Mouse (Mus musculus) adrenal gland, adult 18-20 months (tissue): ENCODE measurements around the gene Prpf4. TPM values are rescaled to one million over a fixed set of nuclear protein-coding genes. Genes with fewer than 3 reads are reported as not detected.

ENCODE experiments used
- DNase-seq, 2 experiments: peaks; one replicate each; pipeline ENCODE4 v3.0.0; 2021 to 2022; ENCODE audit warnings: low spot score in 2 of 2
- total RNA-seq, 2 experiments: library from RNA; stranded (reverse); gene quantifications; 1 replicate in 1 of 2; 2 replicates in 1 of 2; pipeline ENCODE4 v1.2.3; 2021

The Prpf4 gene
- total RNA-seq, 2 experiments from 2014 or later, result 22.8 to 27.6 TPM

DNA sequence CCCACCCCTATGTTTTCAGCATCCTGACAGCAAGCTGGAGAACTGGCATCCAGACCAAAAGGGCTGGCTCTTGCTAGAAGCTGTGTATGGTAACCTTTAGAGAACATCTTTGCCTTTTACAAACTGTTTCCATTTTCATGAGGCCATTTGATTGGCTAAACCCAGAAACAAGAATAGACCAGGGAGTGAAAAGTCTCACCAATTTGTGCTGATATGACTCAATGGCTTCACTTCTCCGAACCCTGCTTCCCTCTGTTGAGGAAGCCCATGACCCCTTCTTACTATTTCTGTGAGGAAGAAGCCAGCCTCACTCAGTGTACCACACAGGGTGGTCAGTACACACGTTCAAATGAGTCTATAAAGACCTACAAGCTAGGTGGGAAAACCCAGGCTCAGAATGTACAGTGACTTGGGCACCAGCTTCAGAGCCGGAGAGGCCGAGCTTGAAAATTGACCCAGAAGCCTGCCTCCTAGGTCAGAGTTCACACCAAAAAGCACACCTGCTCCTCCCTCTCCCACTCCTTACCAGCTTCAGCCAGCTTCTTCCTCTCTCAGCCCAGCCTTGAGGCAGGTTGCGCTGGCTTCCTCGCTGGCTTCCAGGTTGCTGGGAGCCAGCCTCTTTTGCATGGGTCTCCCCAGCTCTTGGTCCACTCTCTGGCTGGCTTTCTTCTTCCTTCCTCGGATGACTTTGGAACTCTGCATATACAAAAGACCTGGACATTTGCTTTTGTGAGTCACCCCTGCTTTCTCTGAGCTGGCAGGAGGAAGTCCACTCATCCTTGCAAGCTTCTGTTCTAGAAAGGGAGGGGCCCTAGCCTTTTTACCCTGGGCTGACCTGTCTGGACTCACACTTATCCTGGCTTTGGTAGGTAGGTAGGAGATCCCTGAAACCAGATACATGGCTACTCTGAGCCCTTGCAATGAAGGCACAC, 25.6 kb downstream of the Prpf4 start:
- no peak for DNase-seq

DNA sequence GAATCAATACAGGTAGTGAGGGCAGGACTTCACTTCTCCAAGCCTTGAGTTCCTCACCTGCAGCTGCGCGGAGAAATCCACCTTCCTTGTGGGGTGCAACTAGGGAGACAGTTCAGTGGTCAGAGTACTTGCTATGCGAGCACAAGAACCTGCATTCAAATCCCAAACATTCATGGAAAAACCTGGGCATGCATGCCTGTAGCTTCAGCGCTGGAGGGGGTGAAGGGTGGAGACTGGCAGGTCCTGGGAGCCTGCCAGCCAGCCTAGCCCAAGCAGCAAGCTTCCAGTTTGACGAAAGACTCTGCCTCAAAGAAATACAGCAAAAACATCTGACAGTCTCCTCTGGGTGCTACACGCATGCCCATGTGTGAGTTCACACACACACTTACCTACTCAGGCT, 26.5 kb downstream of the Prpf4 start, which contains the start of gene Rnf183:
TSS of gene Rnf183 (minus strand) at position 172 of the 400 bp plus-strand sequence.
- DNase-seq, result no peak

GRCm38 (mm10) chr4:62437256-62437778, 28.7 kb downstream of the Prpf4 start:
- no peak for DNase-seq

- DNase-seq, result no peak
These were observed 29.3 kb downstream of the Prpf4 start for GRCm38 (mm10) chr4:62437871-62438270.

DNA sequence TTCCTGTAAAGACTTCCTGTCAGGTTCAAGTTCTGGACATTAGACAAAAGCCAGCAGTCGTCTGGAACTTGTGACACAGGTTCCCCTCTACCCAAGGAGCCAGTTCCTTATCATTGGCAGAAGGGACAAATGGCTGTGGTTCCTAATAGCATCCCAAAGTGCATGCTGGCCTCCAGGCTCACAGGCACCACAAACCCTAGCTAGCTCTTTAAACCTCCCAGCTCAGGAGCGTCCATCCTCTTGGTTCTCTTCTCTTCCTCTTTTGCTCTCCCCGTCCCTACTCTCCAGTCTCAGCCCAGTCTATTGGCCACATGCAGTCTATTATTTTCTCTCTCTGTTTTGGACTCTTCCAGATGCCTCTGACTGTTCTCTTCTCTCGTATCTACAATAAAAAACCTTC, 31.2 kb downstream of the Prpf4 start:
- no peak for DNase-seq

GRCm38 (mm10) chr4:62440544-62440943, 31.9 kb downstream of the Prpf4 start:
- DNase-seq, result no peak

DNA sequence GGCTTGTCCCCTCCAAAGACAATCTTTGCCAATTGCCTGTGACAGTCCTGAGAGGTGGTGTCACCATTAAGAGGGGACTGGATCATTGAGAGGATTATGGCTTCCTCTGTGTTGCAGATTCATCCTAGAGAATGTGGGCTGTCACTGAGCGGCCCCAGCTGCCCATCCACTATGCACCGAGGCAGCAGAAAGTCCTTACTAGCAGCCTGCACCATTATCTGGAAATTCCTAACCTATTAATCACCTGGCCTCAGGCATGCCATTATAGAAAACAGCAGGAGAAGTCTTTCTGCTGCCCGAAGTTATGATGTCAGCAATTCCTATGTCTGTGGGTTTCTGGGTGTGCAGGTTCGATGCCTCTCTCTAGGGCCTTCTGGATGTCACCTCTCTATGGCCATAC, 32.4 kb downstream of the Prpf4 start:
- no peak for DNase-seq

- DNase-seq, result peak; percentile 15 to 33
These were observed 46.4 kb downstream of the Prpf4 start for GRCm38 (mm10) chr4:62454995-62455394.

DNA sequence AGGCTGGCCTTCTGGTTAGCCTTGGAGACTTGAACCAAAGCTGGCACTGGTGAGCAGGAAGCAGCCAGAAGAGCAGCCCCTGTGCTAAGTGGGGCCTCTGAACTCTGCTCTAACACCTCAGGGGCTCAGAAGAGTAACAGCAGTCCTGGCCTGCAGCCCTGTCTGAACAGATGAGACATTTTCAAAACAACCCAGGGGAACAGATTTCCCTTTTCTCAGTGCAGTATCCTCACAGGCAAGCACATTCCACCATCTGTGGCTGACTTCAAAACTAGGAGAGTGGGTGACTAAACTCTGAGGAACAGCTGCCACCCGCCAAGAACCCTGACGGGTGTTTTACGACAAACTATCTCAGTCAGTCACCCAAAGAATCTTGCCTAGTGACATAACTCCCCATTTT, 50.5 kb downstream of the Prpf4 start:
- no peak for DNase-seq

DNA sequence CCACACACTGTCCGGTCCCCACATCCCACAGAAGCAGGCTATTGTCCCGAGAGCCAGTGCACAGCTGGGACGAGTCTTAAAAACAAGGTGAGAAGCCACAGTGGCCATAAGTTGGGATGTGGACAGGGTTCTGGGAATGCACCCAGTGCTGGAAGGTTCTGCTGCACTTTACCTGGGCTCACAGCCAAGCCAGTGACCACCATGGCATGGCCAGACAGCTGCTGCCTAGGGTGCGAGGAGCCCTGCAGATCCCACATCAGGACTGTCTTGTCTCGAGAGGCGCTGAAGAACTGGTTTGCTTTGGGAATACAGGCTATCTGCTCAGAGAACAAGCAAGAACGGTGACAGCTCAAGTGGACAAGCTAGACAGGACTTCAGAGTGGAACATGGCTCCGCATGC, 51.8 kb downstream of the Prpf4 start:
- no peak for DNase-seq

GRCm38 (mm10) chr4:62463124-62463523, 54.5 kb downstream of the Prpf4 start:
- no peak for DNase-seq

- no peak for DNase-seq
These were observed 59.6 kb downstream of the Prpf4 start for GRCm38 (mm10) chr4:62468158-62468557.

- DNase-seq, result peak; percentile 77
These were observed 62.0 kb downstream of the Prpf4 start, which contains the start of gene Wdr31 for GRCm38 (mm10) chr4:62470598-62471051. Wdr31 (minus strand) TSS chr4:62470896.

DNA sequence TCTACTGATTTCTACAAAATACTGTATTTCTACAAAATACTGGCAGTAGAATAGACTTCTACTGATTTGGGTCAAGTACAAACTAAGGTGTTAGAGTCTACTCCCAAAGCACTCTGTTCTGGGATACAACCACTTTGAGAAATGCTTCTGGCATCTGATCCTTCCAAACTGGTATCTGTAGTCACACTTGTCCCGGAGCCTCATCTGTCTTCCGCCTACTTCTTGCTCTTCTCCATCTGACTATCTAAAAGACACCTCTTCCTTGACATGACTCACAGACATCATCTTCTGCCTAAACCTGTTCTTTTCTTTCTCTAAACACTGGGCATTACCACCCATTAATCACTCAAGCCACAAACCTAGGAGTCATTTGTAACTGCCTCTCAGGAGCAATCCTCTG, 63.5 kb downstream of the Prpf4 start:
- DNase-seq, result no peak

GRCm38 (mm10) chr4:62475131-62475530, 66.5 kb downstream of the Prpf4 start:
- no peak for DNase-seq

DNA sequence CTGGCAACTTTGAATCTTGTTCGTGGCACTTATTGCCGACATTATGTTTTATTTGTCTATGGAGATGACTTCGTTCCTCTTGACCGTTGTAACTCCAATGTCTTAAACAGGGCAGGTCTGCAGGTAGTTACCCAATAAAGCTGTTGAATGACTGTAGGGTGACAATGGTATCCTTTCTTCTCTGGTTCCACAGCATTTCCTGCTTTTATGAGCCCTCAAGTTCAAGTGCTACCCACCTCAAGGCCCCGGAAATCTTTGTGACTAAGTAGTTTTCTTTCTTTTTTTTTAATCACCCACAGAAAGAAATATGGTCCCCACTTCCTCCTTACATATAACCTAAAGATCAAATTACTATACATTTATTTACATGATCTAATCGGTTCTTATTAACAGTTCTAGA, 67.2 kb downstream of the Prpf4 start:
- DNase-seq, result no peak

Other genes with a start within 250 kb of the Prpf4 start
- gene Zfp37, start 177.8 kb upstream of the Prpf4 start, total RNA-seq, result 1 to 10 TPM; 4.7 to 4.8 TPM
- 10 to 100 TPM; 27.0 to 28.3 TPM for gene Slc31a2, start 146.2 kb upstream of the Prpf4 start, total RNA-seq
- gene Fkbp15, start 48.2 kb upstream of the Prpf4 start, total RNA-seq, result 10 to 100 TPM; 31.4 to 32.1 TPM
- gene Slc31a1, start 48.1 kb upstream of the Prpf4 start, total RNA-seq, result 10 to 100 TPM; 49.1 to 50.2 TPM
- gene Cdc26, start 155 bp upstream of the Prpf4 start, total RNA-seq, result 10 to 100 TPM; 61.2 to 63.0 TPM
- 1 to 10 TPM in 1 of 2 experiments, not detected in 1; 1.1 TPM for gene Rnf183, start 26.5 kb downstream of the Prpf4 start, total RNA-seq
- 1 to 10 TPM; 1.2 to 1.8 TPM for gene Wdr31, start 62.1 kb downstream of the Prpf4 start, total RNA-seq
- gene Bspry, start 71.3 kb downstream of the Prpf4 start, total RNA-seq, result 1 to 10 TPM; 3.7 to 9.6 TPM
- 10 to 100 TPM in 1 of 2 experiments, 1 to 10 TPM in 1; 9.8 to 21.4 TPM for gene Hdhd3, start 94.7 kb downstream of the Prpf4 start, total RNA-seq
- gene Alad, start 111.1 kb downstream of the Prpf4 start, total RNA-seq, result 100 to 1,000 TPM in 1 of 2 experiments, 10 to 100 TPM in 1; 92.6 to 112 TPM
- 10 to 100 TPM; 43.7 to 52.1 TPM for gene Pole3, start 116.3 kb downstream of the Prpf4 start, total RNA-seq
- under 1 TPM; 0.27 to 0.29 TPM for gene 4933430I17Rik, start 116.6 kb downstream of the Prpf4 start, total RNA-seq
- gene Rgs3, start 151.1 kb downstream of the Prpf4 start, total RNA-seq, result 10 to 100 TPM; 23.2 to 24.3 TPM